Mouse (Mus musculus): Measurements from ENCODE around the gene Mitf.

DNA sequence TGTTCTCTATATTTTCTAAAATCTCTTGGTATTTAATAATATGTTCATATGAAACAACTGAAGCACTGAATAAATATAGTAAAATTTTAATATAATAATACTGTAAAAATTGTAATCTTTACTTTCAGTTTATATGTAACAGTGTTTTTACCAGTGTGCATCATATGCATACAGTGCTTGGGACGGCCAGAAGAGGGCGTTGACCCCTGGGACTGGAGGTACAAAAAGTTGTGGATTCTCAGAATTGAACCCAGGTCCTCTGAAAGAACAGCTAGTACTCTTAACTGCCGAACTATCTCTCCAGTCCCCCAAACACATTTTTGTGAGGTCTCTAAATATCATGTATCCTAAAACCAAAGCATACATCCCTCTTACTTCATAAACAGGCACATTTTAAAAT lies 179.6 kb downstream of the Mitf start:
- TF ChIP-seq CTCF (IDR thresholded peaks at IDR 0.05; ENCODE audit: low read depth, low read length) (no peak), TAL1 (conservative IDR thresholded peaks at IDR 0.05; ENCODE audit: low read depth, low read length) (no peak), GATA2 (IDR thresholded peaks at IDR 0.05; ENCODE audit: borderline replicate concordance, low read depth, low read length) (no peak), GATA1 (IDR thresholded peaks at IDR 0.05; ENCODE audit: borderline replicate concordance, low read length) (no peak)
